Mouse (Mus musculus) megakaryocyte, embryonic 14.5 days (primary cell): Measurements from ENCODE around the gene Hist1h2bg.
"Not testable (repeated sequence)": the region's sequence is repeated elsewhere in the genome, so short reads cannot be mapped to it uniquely, and the experiment has no call there.

Experiments
- FLI1 ChIP-seq: IDR thresholded peaks from 2 replicates; pipeline ENCODE4 v1.6.1; 2012; ENCODE audit warnings: low read length, inconsistent platforms, mixed read lengths
- GATA1 ChIP-seq: IDR thresholded peaks from 3 replicates; pipeline ENCODE4 v1.6.1; 2012; ENCODE audit warnings: mixed read lengths, low read length, inconsistent platforms, borderline replicate concordance

- not testable (repeated sequence) for TF ChIP-seq GATA1, FLI1
Measured at GRCm38 (mm10) chr13:23533560-23534367, 37.4 kb upstream of the Hist1h2bg start, which contains the start of gene Hist1h2af.
